ENCODE assay signal across 9 mouse cellular contexts in the genomic region with DNA sequence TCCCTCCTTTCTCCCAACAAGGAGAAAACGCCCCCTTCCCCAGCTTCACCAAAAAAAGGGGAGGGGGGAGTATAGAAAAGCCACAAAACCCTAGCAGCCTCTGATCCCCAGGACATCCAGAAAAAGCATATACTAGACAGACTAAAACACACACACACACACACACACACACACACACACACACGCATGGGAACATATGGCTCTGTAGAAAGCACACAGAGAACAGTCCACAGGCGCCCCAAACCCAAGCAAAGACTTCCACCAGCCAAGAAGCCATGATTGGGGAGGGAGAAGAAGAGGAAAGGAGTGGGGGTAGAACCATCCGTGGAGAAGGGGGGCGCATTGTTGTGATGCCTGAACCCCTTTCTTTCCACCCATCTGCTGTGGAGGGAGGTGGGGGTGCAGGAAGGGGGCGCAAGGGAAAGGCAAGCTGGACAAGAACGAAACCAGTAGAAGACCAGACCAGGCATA. TPM values are rescaled to one million over a fixed set of nuclear protein-coding genes. Genes with fewer than 3 reads are reported as not detected.
DNase-seq lines count a peak whose midpoint lies in the region; ATAC-seq and TF ChIP-seq lines count a peak whose summit lies in the region.
"Had no signal": no experiment of that assay in that cellular context is flagged by ENCODE, and none has a peak within 500 bp of the region (broad histone marks: within the 10 kb centered on the region; RNA-seq: fewer than 3 reads in every experiment).

No protein-coding gene starts in this region.

- H3K4me1 ChIP-seq in erythroblast, embryonic 14.5 days (ENCODE audit: control insufficient read depth), result no peaks in the 10 kb centered on the region
- H3K4me1 ChIP-seq in E14TG2a.4 (replicated peaks; ENCODE audit: low read depth, low read length), result peaks cover 20% of the 10 kb centered on the region
- H3K4me1 ChIP-seq in embryonic facial prominence, embryonic 11.5 days (ENCODE audit: control insufficient read depth, insufficient read depth, low read length), result no peaks in the 10 kb centered on the region
- H3K4me1 ChIP-seq in hindbrain, embryonic 12.5 days, result peaks cover 28% of the 10 kb centered on the region
- peaks cover 13% of the 10 kb centered on the region; the same call in 1 of the 2 replicates for H3K4me1 ChIP-seq in liver, embryonic 11.5 days (replicated peaks; ENCODE audit: control insufficient read depth, insufficient read depth, low read length)

- peaks cover 49% of the 10 kb centered on the region for H3K27me3 ChIP-seq in erythroblast, embryonic 14.5 days (ENCODE audit: control insufficient read depth)
- H3K27me3 ChIP-seq in E14TG2a.4 (ENCODE audit: insufficient read depth, low read length), result peaks cover 65% of the 10 kb centered on the region
- no peaks in the 10 kb centered on the region for H3K27me3 ChIP-seq in embryonic facial prominence, embryonic 11.5 days (ENCODE audit: control insufficient read depth, insufficient read depth, low read length)
- H3K27me3 ChIP-seq in hindbrain, embryonic 12.5 days, result no peaks in the 10 kb centered on the region; the same call in 1 of the 2 replicates
- H3K27me3 ChIP-seq in liver, embryonic 11.5 days (replicated peaks; ENCODE audit: control insufficient read depth, insufficient read depth, low read length), result no peaks in the 10 kb centered on the region; the same call in 1 of the 2 replicates
- H3K27me3 ChIP-seq: CH12.LX had no signal

- H3K36me3 ChIP-seq in erythroblast, embryonic 14.5 days (ENCODE audit: control insufficient read depth), result no peaks in the 10 kb centered on the region
- no peaks in the 10 kb centered on the region for H3K36me3 ChIP-seq in E14TG2a.4 (ENCODE audit: insufficient read depth, low read length)
- no peaks in the 10 kb centered on the region for H3K36me3 ChIP-seq in embryonic facial prominence, embryonic 11.5 days (replicated peaks; ENCODE audit: control insufficient read depth, insufficient read depth, low read depth, low read length)
- no peaks in the 10 kb centered on the region for H3K36me3 ChIP-seq in hindbrain, embryonic 12.5 days
- no peaks in the 10 kb centered on the region for H3K36me3 ChIP-seq in liver, embryonic 11.5 days (ENCODE audit: control insufficient read depth, insufficient read depth, low read length)

- TF ChIP-seq CTCF in E14TG2a.4 (conservative IDR thresholded peaks at IDR 0.05; ENCODE audit: low read length), result no peak

- WGBS in embryonic facial prominence, embryonic 11.5 days, result 0% methylated on average over 7 of the region's 7 CpGs
- WGBS in hindbrain, embryonic 12.5 days, result 4% methylated on average over 7 of the region's 7 CpGs
- 11% methylated on average over 6 of the region's 7 CpGs for whole genome bisulfite sequencing in liver, embryonic 11.5 days

- H3K4me2 ChIP-seq in embryonic facial prominence, embryonic 11.5 days (ENCODE audit: low read depth, low read length), result peak overlapping the region; percentile 60
- peak overlapping the region; percentile 76 for H3K4me2 ChIP-seq in hindbrain, embryonic 12.5 days (replicated peaks)
- peak overlapping the region; percentile 88 for H3K4me2 ChIP-seq in liver, embryonic 11.5 days

- no peak overlapping the region; the same call in 1 of the 2 replicates for H3K27ac ChIP-seq in embryonic facial prominence, embryonic 11.5 days (replicated peaks; ENCODE audit: low read depth, low read length)
- H3K27ac ChIP-seq in hindbrain, embryonic 12.5 days, result peak overlapping the region; percentile 95
- H3K27ac ChIP-seq in liver, embryonic 11.5 days (ENCODE audit: low read depth, low read length), result no peak overlapping the region

- DNase-seq in embryonic facial prominence, embryonic 11.5 days (ENCODE audit: low spot score), result peak; percentile 55
- DNase-seq in liver, embryonic 11.5 days (ENCODE audit: low spot score), result no peak
- peak; percentile 14 to 16 for DNase-seq in right cerebral cortex, postnatal 36 days (ENCODE audit: low spot score in 2 of 2)
- DNase-seq in urinary bladder, postnatal 4 days (ENCODE audit: low spot score in 2 of 2), result no peak

- H3K9me3 ChIP-seq in erythroblast, embryonic 14.5 days (ENCODE audit: control insufficient read depth, low read length), result no peaks in the 10 kb centered on the region
- H3K9me3 ChIP-seq in E14TG2a.4 (ENCODE audit: low read length), result no peaks in the 10 kb centered on the region
- H3K9me3 ChIP-seq in embryonic facial prominence, embryonic 11.5 days (replicated peaks; ENCODE audit: control insufficient read depth, low read length), result no peaks in the 10 kb centered on the region
- no peaks in the 10 kb centered on the region for H3K9me3 ChIP-seq in hindbrain, embryonic 12.5 days (replicated peaks)
- H3K9me3 ChIP-seq in liver, embryonic 11.5 days (ENCODE audit: control insufficient read depth, low read length), result no peaks in the 10 kb centered on the region

- peak overlapping the region; percentile 92 for H3K9ac ChIP-seq in embryonic facial prominence, embryonic 11.5 days (replicated peaks; ENCODE audit: low read length)
- peak overlapping the region; percentile 93 for H3K9ac ChIP-seq in hindbrain, embryonic 12.5 days
- peak overlapping the region; percentile 69 for H3K9ac ChIP-seq in liver, embryonic 11.5 days (ENCODE audit: low read depth, low read length)

- no peak for ATAC-seq in erythroblast, adult 5-6 weeks (replicated peaks; ENCODE audit: low FRiP score, poor library complexity, severe bottlenecking)
- ATAC-seq in embryonic facial prominence, embryonic 11.5 days (replicated peaks; ENCODE audit: insufficient number of reproducible peaks, low FRiP score, low TSS enrichment, low read depth), result no peak
- no peak for ATAC-seq in hindbrain, embryonic 12.5 days (ENCODE audit: low FRiP score)
- no peak for ATAC-seq in liver, embryonic 11.5 days (replicated peaks; ENCODE audit: low FRiP score)

- peak overlapping the region; percentile 46 for H3K4me3 ChIP-seq in erythroblast, embryonic 14.5 days (replicated peaks)
- H3K4me3 ChIP-seq in E14TG2a.4 (replicated peaks; ENCODE audit: low read length), result peak overlapping the region; percentile 83
- peak overlapping the region; percentile 81 for H3K4me3 ChIP-seq in embryonic facial prominence, embryonic 11.5 days (ENCODE audit: low read depth, low read length)
- peak overlapping the region; percentile 88 for H3K4me3 ChIP-seq in hindbrain, embryonic 12.5 days
- H3K4me3 ChIP-seq in liver, embryonic 11.5 days (ENCODE audit: low read depth, low read length), result peak overlapping the region; percentile 70

RNA-seq across cellular contexts. Expression of gene Auts2, which starts 2.3 kb away (rescaled TPM):
- 0.01 TPM in 2 replicates for polyA plus RNA-seq in erythroblast, embryonic 14.5 days (2012)
- 0.63 and 1.2 TPM in 2 replicates for total RNA-seq in erythroblast, adult 5-6 weeks (2015; ENCODE audit: low replicate concordance)
- total RNA-seq in erythroblast, adult 5-6 weeks (2017; ENCODE audit: low replicate concordance), result 0.34 and 4.9 TPM in 2 replicates
- 30.5 and 35.4 TPM in 2 replicates for polyA plus RNA-seq in embryonic facial prominence, embryonic 11.5 days (2014; fragmentation: Nextera tagmentation; extraction: Ambion mirVana)
- 90.6 and 96.2 TPM in 2 replicates for polyA plus RNA-seq in hindbrain, embryonic 12.5 days (2016; fragmentation: Nextera tagmentation; extraction: Ambion mirVana)
- polyA plus RNA-seq in liver, embryonic 11.5 days (2014; fragmentation: Nextera tagmentation; extraction: Ambion mirVana), result 10.0 and 13.8 TPM in 2 replicates
- total RNA-seq: CH12.LX had no signal

Comparison
In these comparisons a context has a peak if more than half of its experiments do, and no peak if none do; other contexts are left out.
1. DNase-seq: peak in embryonic facial prominence, embryonic 11.5 days (single experiment) and right cerebral cortex, postnatal 36 days (2 of 2); none in liver, embryonic 11.5 days (single experiment) and urinary bladder, postnatal 4 days (0 of 2).
2. RNA of gene Auts2, which starts 2.3 kb away (polyA plus RNA-seq): 90.6 to 96.2 TPM in hindbrain, embryonic 12.5 days, 30.5 to 35.4 TPM in embryonic facial prominence, embryonic 11.5 days and 10.0 to 13.8 TPM in liver, embryonic 11.5 days; 0.01 TPM in erythroblast, embryonic 14.5 days; every median in the first group is over 10 times any median in the second.
3. Peak in every context shown above with its lines, with median percentiles within 50 percentile points of each other: H3K4me3 ChIP-seq, H3K4me2 ChIP-seq and H3K9ac ChIP-seq.